Mouse (Mus musculus) forebrain, embryonic 16.5 days (tissue): ENCODE data around the gene Nme7. TPM values are rescaled to one million over a fixed set of nuclear protein-coding genes. Genes with fewer than 3 reads are reported as not detected.

Experiments
- ATAC-seq: fragments of 200-750 bp; cut with Nextera tagmentation; 2 replicates; pipeline ENCODE4 v1.8.0; 2017; ENCODE audit warnings: mild to moderate bottlenecking, moderate library complexity
- H3K27ac ChIP-seq: fragments of 300-500 bp; sonication (generic); 2 replicates; pipeline ENCODE4 v1.5.1; 2014; ENCODE audit warnings: low read length, control low read depth
- H3K27me3 ChIP-seq: fragments of 300-500 bp; sonication (generic); replicated peaks from 2 replicates; pipeline ENCODE4 v1.6.1; 2014; ENCODE audit warnings: low read length; ENCODE audit not compliant: control insufficient read depth, insufficient read depth
- H3K36me3 ChIP-seq: fragments of 300-500 bp; sonication (generic); 2 replicates; pipeline ENCODE4 v1.6.1; 2014; ENCODE audit not compliant: control insufficient read depth, insufficient read depth
- H3K4me1 ChIP-seq: fragments of 300-500 bp; sonication (generic); replicated peaks from 2 replicates; pipeline ENCODE4 v1.6.1; 2014; ENCODE audit warnings: low read length; ENCODE audit not compliant: control insufficient read depth, insufficient read depth
- H3K4me2 ChIP-seq: fragments of 300-500 bp; sonication (generic); 2 replicates; pipeline ENCODE4 v1.6.1; 2014; ENCODE audit warnings: mild to moderate bottlenecking, low read length, control low read depth
- H3K4me3 ChIP-seq: fragments of 300-500 bp; sonication (generic); replicated peaks from 2 replicates; pipeline ENCODE4 v1.5.1; 2014; ENCODE audit warnings: mild to moderate bottlenecking, low read length, control low read depth
- H3K9ac ChIP-seq: fragments of 300-500 bp; sonication (generic); replicated peaks from 2 replicates; pipeline ENCODE4 v1.6.1; 2014; ENCODE audit warnings: low read depth, low read length, control low read depth
- H3K9me3 ChIP-seq: fragments of 300-500 bp; sonication (generic); 2 replicates; pipeline ENCODE4 v1.6.1; 2016; ENCODE audit warnings: low read length; ENCODE audit not compliant: control insufficient read depth
- WGBS: fragments of 180-500 bp; shearing (Covaris S2); extraction: QIAGEN DNeasy Blood & Tissue Kit; methylation state at CpG from one replicate; pipeline ENCODE4 v1.1.7; 2014; 5-methylcytosine and 5-hydroxymethylcytosine counted together
- polyA plus RNA-seq: library from polyadenylated mRNA; unstranded; fragments of >200 nt; fragmentation: Nextera tagmentation; extraction: Ambion mirVana; gene quantifications from 2 replicates; pipeline ENCODE4 v1.2.1, GENCODE M21; 2015

Nme7 gene
- polyA plus RNA-seq, 1 experiment from 2014 or later: 43.3 TPM

GRCm38 (mm10) chr1:164384972-164385371 lies 81.1 kb downstream of the Nme7 start:
- Histone ChIP-seq H3K36me3 (no peaks in the 10 kb centered on the region), H3K27me3 (no peaks in the 10 kb centered on the region), H3K9ac (no peak overlapping the region), H3K4me1 (no peaks in the 10 kb centered on the region), H3K9me3 (no peaks in the 10 kb centered on the region), H3K4me3 (no peak overlapping the region), H3K27ac (no peak overlapping the region), H3K4me2 (no peak overlapping the region)
- WGBS: 96% methylated on average over 6 of the region's 6 CpGs
- ATAC-seq: no peak

GRCm38 (mm10) chr1:164389743-164390142 lies 85.8 kb downstream of the Nme7 start:
- ATAC-seq: no peak
- peaks cover 4% of the 10 kb centered on the region; the same call in 1 of the 2 replicates for H3K4me1 ChIP-seq
- H3K9me3 ChIP-seq: no peaks in the 10 kb centered on the region
- WGBS: 90% methylated on average over 4 of the region's 4 CpGs
- no peak overlapping the region for H3K4me3 ChIP-seq
- H3K27me3 ChIP-seq: no peaks in the 10 kb centered on the region
- no peak overlapping the region for H3K9ac ChIP-seq
- H3K27ac ChIP-seq: no peak overlapping the region
- no peak overlapping the region for H3K4me2 ChIP-seq
- H3K36me3 ChIP-seq: no peaks in the 10 kb centered on the region

- no peak overlapping the region for H3K4me3 ChIP-seq
- peaks cover 12% of the 10 kb centered on the region for H3K4me1 ChIP-seq
- 43% methylated on average over 3 of the region's 3 CpGs for whole genome bisulfite sequencing
- H3K27me3 ChIP-seq: no peaks in the 10 kb centered on the region
- H3K9me3 ChIP-seq: no peaks in the 10 kb centered on the region
- no peak overlapping the region for H3K9ac ChIP-seq
- H3K36me3 ChIP-seq: no peaks in the 10 kb centered on the region
- no peak; the same call in 1 of the 2 replicates for ATAC-seq
- H3K27ac ChIP-seq: no peak overlapping the region
- H3K4me2 ChIP-seq: no peak overlapping the region
Observed at GRCm38 (mm10) chr1:164392176-164392575, 88.3 kb downstream of the Nme7 start.

GRCm38 (mm10) chr1:164395131-164395780 lies 91.3 kb downstream of the Nme7 start:
- Histone ChIP-seq H3K27me3 (no peaks in the 10 kb centered on the region), H3K4me2 (no peak overlapping the region), H3K4me1 (peaks cover 12% of the 10 kb centered on the region), H3K27ac (peak overlapping the region; percentile 61), H3K4me3 (no peak overlapping the region), H3K36me3 (no peaks in the 10 kb centered on the region), H3K9ac (no peak overlapping the region), H3K9me3 (no peaks in the 10 kb centered on the region)
- WGBS: 24% methylated on average over 6 of the region's 6 CpGs
- peak; percentile 93 for ATAC-seq

GRCm38 (mm10) chr1:164397672-164398071 lies 93.8 kb downstream of the Nme7 start:
- Histone ChIP-seq H3K9me3 (peaks cover 5% of the 10 kb centered on the region; the same call in 1 of the 2 replicates), H3K4me3 (no peak overlapping the region), H3K36me3 (no peaks in the 10 kb centered on the region), H3K27ac (no peak overlapping the region), H3K9ac (no peak overlapping the region), H3K4me1 (peaks cover 9% of the 10 kb centered on the region), H3K4me2 (no peak overlapping the region), H3K27me3 (no peaks in the 10 kb centered on the region)
- 30% methylated on average over 4 of the region's 4 CpGs for WGBS
- no peak for ATAC-seq

- Histone ChIP-seq H3K27ac (no peak overlapping the region), H3K9me3 (peaks cover 5% of the 10 kb centered on the region; the same call in 1 of the 2 replicates), H3K4me1 (peaks cover 9% of the 10 kb centered on the region), H3K36me3 (peaks cover 5% of the 10 kb centered on the region), H3K9ac (no peak overlapping the region), H3K4me2 (no peak overlapping the region), H3K4me3 (no peak overlapping the region), H3K27me3 (no peaks in the 10 kb centered on the region)
- WGBS: 94% methylated on average over 3 of the region's 3 CpGs
- no peak for ATAC-seq
Observed at GRCm38 (mm10) chr1:164399578-164399977, 95.7 kb downstream of the Nme7 start.

GRCm38 (mm10) chr1:164405385-164405802 lies 101.5 kb downstream of the Nme7 start:
- Histone ChIP-seq H3K4me1 (no peaks in the 10 kb centered on the region; the same call in 1 of the 2 replicates), H3K36me3 (peaks cover 5% of the 10 kb centered on the region), H3K9ac (no peak overlapping the region), H3K27me3 (no peaks in the 10 kb centered on the region), H3K4me2 (no peak overlapping the region), H3K27ac (no peak overlapping the region), H3K9me3 (peaks cover 5% of the 10 kb centered on the region; the same call in 1 of the 2 replicates), H3K4me3 (no peak overlapping the region)
- 78% methylated on average over 5 of the region's 5 CpGs for WGBS
- no peak for ATAC-seq

GRCm38 (mm10) chr1:164406506-164406905 lies 102.6 kb downstream of the Nme7 start:
- no peak overlapping the region for H3K27ac ChIP-seq
- H3K4me1 ChIP-seq: no peaks in the 10 kb centered on the region; the same call in 1 of the 2 replicates
- H3K36me3 ChIP-seq: peaks cover 5% of the 10 kb centered on the region
- no peak overlapping the region for H3K9ac ChIP-seq
- no peaks in the 10 kb centered on the region for H3K27me3 ChIP-seq
- peaks cover 5% of the 10 kb centered on the region; the same call in 1 of the 2 replicates for H3K9me3 ChIP-seq
- whole genome bisulfite sequencing: 55% methylated on average over 5 of the region's 5 CpGs
- no peak for ATAC-seq
- H3K4me3 ChIP-seq: no peak overlapping the region
- H3K4me2 ChIP-seq: no peak overlapping the region

- H3K27ac ChIP-seq: no peak overlapping the region
- H3K9ac ChIP-seq: no peak overlapping the region
Observed at GRCm38 (mm10) chr1:164408655-164409054, 104.7 kb downstream of the Nme7 start.

More at GRCm38 (mm10) chr1:164408655-164409054, 104.7 kb downstream of the Nme7 start:
- H3K4me2 ChIP-seq: no peak overlapping the region
- H3K4me1 ChIP-seq: no peaks in the 10 kb centered on the region; the same call in 1 of the 2 replicates
- WGBS: 6% methylated on average over 2 of the region's 2 CpGs
- ATAC-seq: no peak
- H3K36me3 ChIP-seq: peaks cover 5% of the 10 kb centered on the region; the same call in 1 of the 2 replicates
- no peaks in the 10 kb centered on the region for H3K9me3 ChIP-seq
- no peak overlapping the region for H3K4me3 ChIP-seq
- no peaks in the 10 kb centered on the region for H3K27me3 ChIP-seq
